Mouse (Mus musculus): Measurements from ENCODE around the gene Usp32.

Gene Usp32

DNA sequence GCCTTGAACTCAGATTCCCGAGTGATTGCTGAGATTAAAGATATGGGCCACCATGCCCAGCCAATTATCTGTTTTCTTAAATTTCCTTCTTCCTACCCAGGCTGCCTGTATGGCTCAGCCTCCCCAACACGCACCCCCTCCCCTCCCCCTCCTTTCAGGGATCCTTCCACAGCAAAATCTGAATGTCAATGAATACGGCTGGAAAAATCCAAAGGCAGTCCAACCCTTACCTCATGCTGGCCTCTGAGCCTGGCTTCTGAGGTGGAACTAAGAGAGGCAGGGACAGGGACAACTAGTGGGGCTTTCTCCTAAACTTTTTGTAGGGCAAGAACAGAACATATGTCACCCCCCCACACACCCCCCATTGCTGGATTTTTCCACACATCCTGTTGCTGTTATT, 191.8 kb downstream of the Usp32 start:
- no peak for DNase-seq (ENCODE audit: low read depth, low spot score)

DNA sequence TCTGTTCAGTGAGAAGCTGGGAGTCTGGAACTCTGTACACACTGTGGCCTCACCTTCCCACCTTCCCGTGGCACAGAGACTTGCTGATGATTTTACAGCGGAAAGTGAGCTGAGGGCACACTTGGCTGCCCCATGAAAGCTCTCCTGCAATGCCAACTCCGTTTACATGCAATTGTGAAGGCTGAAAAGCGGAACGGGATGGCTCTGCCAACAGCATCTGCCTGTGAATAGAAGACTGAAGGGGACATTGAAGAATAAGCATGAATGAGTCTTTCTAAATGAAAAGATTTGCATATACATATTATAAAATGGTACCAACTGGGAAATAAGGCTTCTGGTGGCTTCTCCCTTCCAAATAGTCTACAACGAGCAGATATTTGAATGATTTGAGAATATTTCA, 192.8 kb downstream of the Usp32 start:
- no peak for DNase-seq (ENCODE audit: low read depth, low spot score)

DNA sequence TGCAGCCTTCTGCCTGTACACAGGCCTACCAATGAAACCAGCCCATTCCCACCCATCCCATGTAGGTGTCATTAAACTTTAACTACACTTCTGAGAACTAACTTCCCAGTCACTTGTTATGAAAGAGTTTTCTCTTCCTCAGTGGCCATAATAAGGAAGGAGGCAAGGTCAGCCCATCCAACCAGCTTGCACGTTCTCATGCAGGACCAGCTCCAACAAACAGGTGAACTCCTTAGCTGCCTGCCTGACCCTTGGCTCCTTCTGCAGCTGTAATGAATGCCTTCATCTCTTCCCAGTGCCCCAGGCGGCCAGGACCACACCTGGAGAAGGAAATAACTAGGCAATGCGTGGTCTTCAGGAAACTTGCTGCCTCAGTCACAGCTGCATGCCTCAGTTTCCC, 194.1 kb downstream of the Usp32 start:
- no peak for DNase-seq (ENCODE audit: low read depth, low spot score)

DNA sequence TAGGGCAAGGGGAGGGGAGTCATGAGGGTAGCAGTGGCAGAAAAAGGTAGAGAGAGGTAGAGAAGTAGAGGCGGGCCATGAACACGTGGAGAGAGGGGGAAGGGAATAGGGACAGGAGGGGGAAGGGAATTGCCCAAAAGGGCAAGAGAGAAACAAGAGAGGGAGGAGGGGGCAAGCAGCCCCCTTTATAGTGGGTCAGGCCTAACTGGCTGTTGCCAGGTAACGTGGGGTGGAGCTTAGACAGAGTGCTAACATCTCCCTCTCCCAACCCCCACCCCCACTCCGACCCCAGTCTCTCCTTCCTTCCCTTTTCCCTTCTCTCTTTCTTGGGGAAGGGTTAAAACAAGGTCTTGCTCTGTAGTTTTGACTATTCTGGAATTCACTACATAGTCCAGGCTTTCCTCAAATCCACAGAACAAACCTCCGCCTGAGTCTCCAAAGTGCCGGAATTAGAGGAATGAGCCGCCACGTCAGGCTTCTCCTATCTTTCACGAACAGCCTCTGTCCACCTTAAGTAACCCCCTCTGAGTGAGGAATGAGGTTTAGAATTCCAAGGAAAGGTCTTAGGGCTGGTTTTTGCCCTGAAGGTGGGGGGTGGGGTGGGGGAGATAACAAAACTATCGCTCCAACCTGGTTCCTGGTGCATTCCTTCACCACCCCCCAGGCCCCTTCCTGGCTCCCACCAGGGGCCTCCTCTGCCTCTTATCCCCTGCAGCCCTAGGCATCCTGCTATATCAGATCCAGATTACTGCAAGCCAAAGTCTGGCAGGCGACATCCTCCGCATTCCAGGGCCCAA, 195.1 kb downstream of the Usp32 start:
- no peak for DNase-seq (ENCODE audit: low read depth, low spot score)

DNA sequence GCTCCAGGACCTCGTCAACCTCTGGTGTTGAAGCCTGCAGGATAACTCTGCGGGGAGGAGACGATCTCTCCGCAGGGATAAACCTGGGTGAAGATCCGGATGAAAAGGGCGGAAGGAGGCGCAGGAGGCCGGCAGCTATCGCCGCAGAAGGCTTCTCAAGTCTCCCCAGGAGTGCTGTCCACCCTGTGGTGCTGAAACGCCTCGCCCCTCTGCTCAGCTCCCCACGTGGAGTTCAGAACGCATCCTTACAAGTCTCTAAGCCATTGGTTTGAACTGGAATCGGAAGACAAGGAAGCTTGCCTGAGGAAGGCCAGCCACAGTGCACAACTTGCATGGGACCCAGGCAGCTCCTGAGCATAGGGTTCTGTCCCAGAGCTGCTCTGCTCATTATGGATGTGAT, 196.0 kb downstream of the Usp32 start:
- DNase-seq (ENCODE audit: low read depth, low spot score): no peak

DNA sequence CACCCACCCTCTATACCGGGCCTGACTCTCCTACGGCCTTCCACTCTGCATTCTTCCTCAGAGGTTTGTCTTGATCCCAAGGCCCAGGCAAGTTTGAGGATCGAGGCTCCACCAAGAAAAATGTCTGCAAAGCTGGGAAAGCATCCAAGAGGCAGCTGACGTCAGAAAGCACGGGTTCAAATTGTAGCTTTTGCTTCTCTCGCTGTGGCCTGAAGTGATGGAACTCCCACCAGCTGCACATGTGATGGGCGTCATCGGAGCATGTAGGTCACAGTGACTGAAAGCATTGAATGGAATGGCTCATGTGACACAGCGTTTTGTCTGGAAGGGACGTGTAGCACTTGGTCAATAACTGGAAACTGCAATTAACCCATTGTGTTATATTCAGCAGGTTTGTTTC, 199.8 kb downstream of the Usp32 start:
- no peak for DNase-seq (ENCODE audit: low read depth, low spot score)

DNA sequence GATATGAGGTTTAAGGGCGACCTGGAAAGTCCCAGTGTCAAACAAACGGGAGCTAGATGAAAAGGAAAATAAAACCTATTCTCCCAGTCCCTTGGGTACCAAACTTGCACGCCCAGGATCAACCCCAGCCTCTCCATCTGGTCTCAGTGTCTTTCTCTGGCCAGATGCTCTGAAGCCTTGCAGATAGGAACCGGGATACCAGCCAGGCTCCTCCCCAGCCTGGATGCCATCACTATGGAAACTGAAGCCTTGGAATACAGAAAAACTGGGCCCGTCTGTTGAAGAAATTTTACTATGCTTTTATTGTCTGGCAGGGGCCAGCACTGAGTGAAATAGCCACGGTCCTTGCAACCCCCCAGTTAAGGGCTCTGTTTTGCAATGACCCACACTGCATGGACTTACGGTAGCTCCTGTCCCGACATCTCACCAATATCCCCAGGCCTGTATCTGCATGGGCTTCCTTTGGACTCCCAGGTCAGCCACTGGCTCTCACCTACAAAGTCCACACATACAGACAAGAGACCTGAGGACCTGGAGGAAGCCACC, 200.4 kb downstream of the Usp32 start:
- DNase-seq (ENCODE audit: low read depth, low spot score): no peak
